In genomic region chr15:51551216-51551775, GRCm38 (mm10) we compare ENCODE assay signal across 17 mouse cellular contexts.
"Had no signal": no experiment of that assay in that cellular context is flagged by ENCODE, and none has a peak within 500 bp of the region (broad histone marks: within the 10 kb centered on the region; RNA-seq: fewer than 3 reads in every experiment).

No protein-coding gene starts in this region.

- H3K36me3 ChIP-seq: kidney, embryonic 15.5 days; liver, embryonic 13.5 days; midbrain, embryonic 10.5 days; midbrain, embryonic 13.5 days; neural tube, embryonic 13.5 days; stomach, embryonic 15.5 days had no signal

- H3K4me2 ChIP-seq: kidney, embryonic 15.5 days; liver, embryonic 13.5 days; midbrain, embryonic 13.5 days; neural tube, embryonic 13.5 days; stomach, embryonic 15.5 days had no signal

- H3K4me1 ChIP-seq: kidney, embryonic 15.5 days; liver, embryonic 13.5 days; megakaryocyte, embryonic 14.5 days; midbrain, embryonic 13.5 days; neural tube, embryonic 13.5 days; stomach, embryonic 15.5 days had no signal

- H3K27ac ChIP-seq: kidney, embryonic 15.5 days; left cerebral cortex, adult 2 months; liver, embryonic 13.5 days; midbrain, embryonic 10.5 days; midbrain, embryonic 13.5 days; neural tube, embryonic 13.5 days; stomach, embryonic 15.5 days had no signal

- H3K9me3 ChIP-seq: kidney, embryonic 15.5 days; liver, embryonic 13.5 days; megakaryocyte, embryonic 14.5 days; midbrain, embryonic 10.5 days; midbrain, embryonic 13.5 days; neural tube, embryonic 13.5 days; stomach, embryonic 15.5 days had no signal

- H3K27me3 ChIP-seq: kidney, embryonic 15.5 days; liver, embryonic 13.5 days; megakaryocyte, embryonic 14.5 days; midbrain, embryonic 13.5 days; neural tube, embryonic 13.5 days; stomach, embryonic 15.5 days had no signal

- H3K4me3 ChIP-seq: kidney, embryonic 15.5 days; left cerebral cortex, adult 2 months; liver, embryonic 13.5 days; megakaryocyte, embryonic 14.5 days; midbrain, embryonic 10.5 days; midbrain, embryonic 13.5 days; myocyte; neural tube, embryonic 13.5 days; stomach, embryonic 15.5 days had no signal

- DNase-seq: kidney, postnatal 10 days; kidney, postnatal 36 days; layer of hippocampus, postnatal 36 days; liver, embryonic 13.5 days; lung, adult 2 months; right cerebral cortex, postnatal 25 days; spleen, adult 18-20 months; thymus, postnatal 25 days had no signal

- H3K9ac ChIP-seq: kidney, embryonic 15.5 days; liver, embryonic 13.5 days; midbrain, embryonic 13.5 days; neural tube, embryonic 13.5 days; stomach, embryonic 15.5 days had no signal

- ATAC-seq: midbrain, embryonic 13.5 days; midbrain, embryonic 16.5 days had no signal
